Mouse (Mus musculus) stomach, postnatal 0 days (tissue): ENCODE measurements at regions not wholly inside any gene's neighbourhood (a gene's known extent, or its start where the extent isn't known, plus 50 kb on each side); places are given as distances from the start of the nearest gene placed in this dataset.

Source experiments
- CTCF ChIP-seq: IDR thresholded peaks from 2 replicates; pipeline ENCODE4 v1.5.1; 2016; ENCODE audit warnings: antibody characterized with exemption, low read depth, mild to moderate bottlenecking, moderate library complexity
- EP300 ChIP-seq: optimal IDR thresholded peaks from 2 replicates; pipeline ENCODE3; 2016; ENCODE audit warnings: antibody characterized with exemption

DNA sequence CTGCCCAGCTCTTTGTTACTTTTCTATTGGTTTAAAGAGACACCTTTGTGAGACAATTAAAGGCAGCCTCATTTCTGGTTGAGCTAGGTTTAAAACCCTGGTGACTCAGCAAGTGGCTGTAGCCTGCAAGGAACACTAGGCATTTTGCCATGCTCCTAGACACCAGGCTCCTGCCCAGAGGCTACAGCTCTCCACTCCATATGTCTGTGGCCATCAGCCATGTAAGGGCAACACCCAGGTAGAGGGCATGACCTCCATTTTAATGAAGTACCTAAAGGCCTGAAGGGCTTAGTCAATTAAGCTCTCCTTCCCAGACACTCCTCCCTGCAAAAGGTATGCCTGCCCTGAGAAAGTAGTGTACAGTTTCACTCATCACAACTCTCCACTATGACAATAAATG is 130.9 kb downstream of the Bod1 start:
- TF ChIP-seq CTCF (no peak), EP300 (no peak)
